Mouse (Mus musculus) megakaryocyte, embryonic 14.5 days (primary cell): Measurements from ENCODE around the gene Pnpo.

Source experiments
- FLI1 ChIP-seq: IDR thresholded peaks from 2 replicates; pipeline ENCODE4 v1.6.1; 2012; ENCODE audit warnings: low read length, inconsistent platforms, mixed read lengths
- GATA1 ChIP-seq: IDR thresholded peaks from 3 replicates; pipeline ENCODE4 v1.6.1; 2012; ENCODE audit warnings: mixed read lengths, low read length, inconsistent platforms, borderline replicate concordance

- TF ChIP-seq GATA1 (no peak), FLI1 (no peak)
Observed at GRCm38 (mm10) chr11:96967544-96968269, 23.9 kb upstream of the Pnpo start.
